Mouse (Mus musculus): ENCODE measurements at regions not wholly inside any gene's neighbourhood (a gene's known extent, or its start where the extent isn't known, plus 50 kb on each side); places are given as distances from the start of the nearest gene placed in this dataset.
A peak's percentile ranks its signal among the peaks of the same experiment; 100 is the strongest.

GRCm38 (mm10) chr8:97270582-97270981, 1382.2 kb upstream of the Got2 start:
- H3K4me3 ChIP-seq (replicated peaks; ENCODE audit: low read length): no peak overlapping the region
- ATAC-seq (ENCODE audit: low FRiP score) (no peak), DNase-seq (ENCODE audit: low spot score) (no peak)
- H3K27me3 ChIP-seq (ENCODE audit: control insufficient read depth, insufficient read depth, low read length): no peaks in the 10 kb centered on the region
- 0 out of 2 replicates have a peak, but pooled peaks cover 6% of the 10 kb centered on the region for H3K4me1 ChIP-seq (replicated peaks; ENCODE audit: control insufficient read depth, insufficient read depth, low read length)
- no peak overlapping the region for H3K27ac ChIP-seq
- no peaks in the 10 kb centered on the region for H3K36me3 ChIP-seq (replicated peaks; ENCODE audit: control insufficient read depth, insufficient read depth)
- WGBS: 26% methylated on average over 3 of the region's 3 CpGs
- H3K9me3 ChIP-seq (ENCODE audit: control insufficient read depth, low read length): no peaks in the 10 kb centered on the region
- no peak overlapping the region for H3K9ac ChIP-seq
- no peak overlapping the region for H3K4me2 ChIP-seq (replicated peaks)

GRCm38 (mm10) chr8:97260964-97261363, 1372.6 kb upstream of the Got2 start:
- no peaks in the 10 kb centered on the region for H3K9me3 ChIP-seq (ENCODE audit: control insufficient read depth, low read length)
- no peaks in the 10 kb centered on the region for H3K4me1 ChIP-seq (replicated peaks; ENCODE audit: control insufficient read depth, insufficient read depth, low read length)
- H3K9ac ChIP-seq: no peak overlapping the region
- DNase-seq (ENCODE audit: low spot score): no peak
- no peaks in the 10 kb centered on the region for H3K27me3 ChIP-seq (ENCODE audit: control insufficient read depth, insufficient read depth, low read length)
- no peak overlapping the region for H3K4me3 ChIP-seq (replicated peaks; ENCODE audit: low read length)
- no peaks in the 10 kb centered on the region for H3K36me3 ChIP-seq (replicated peaks; ENCODE audit: control insufficient read depth, insufficient read depth)
- no peak overlapping the region for H3K27ac ChIP-seq
- no peak for ATAC-seq (ENCODE audit: low FRiP score)
- 81% methylated on average over 1 of the region's 1 CpGs for WGBS
- H3K4me2 ChIP-seq (replicated peaks): no peak overlapping the region

- no peak overlapping the region for H3K4me3 ChIP-seq (replicated peaks; ENCODE audit: low read length)
- H3K4me1 ChIP-seq (replicated peaks; ENCODE audit: control insufficient read depth, insufficient read depth, low read length): no peaks in the 10 kb centered on the region
- H3K9me3 ChIP-seq (ENCODE audit: control insufficient read depth, low read length): no peaks in the 10 kb centered on the region
- no peak overlapping the region for H3K4me2 ChIP-seq (replicated peaks)
- no peak overlapping the region for H3K9ac ChIP-seq
- H3K27ac ChIP-seq: no peak overlapping the region
- no peaks in the 10 kb centered on the region for H3K36me3 ChIP-seq (replicated peaks; ENCODE audit: control insufficient read depth, insufficient read depth)
- H3K27me3 ChIP-seq (ENCODE audit: control insufficient read depth, insufficient read depth, low read length): no peaks in the 10 kb centered on the region
- ATAC-seq (ENCODE audit: low FRiP score): no peak; the same call in 1 of the 2 replicates
- DNase-seq (ENCODE audit: low spot score): no peak
Measured at GRCm38 (mm10) chr8:97254169-97254568, 1365.8 kb upstream of the Got2 start.

- Histone ChIP-seq H3K27me3 (ENCODE audit: control insufficient read depth, insufficient read depth, low read length) (no peaks in the 10 kb centered on the region), H3K4me3 (replicated peaks; ENCODE audit: low read length) (no peak overlapping the region), H3K27ac (no peak overlapping the region), H3K9me3 (ENCODE audit: control insufficient read depth, low read length) (no peaks in the 10 kb centered on the region), H3K4me1 (replicated peaks; ENCODE audit: control insufficient read depth, insufficient read depth, low read length) (no peaks in the 10 kb centered on the region), H3K4me2 (replicated peaks) (no peak overlapping the region), H3K36me3 (replicated peaks; ENCODE audit: control insufficient read depth, insufficient read depth) (no peaks in the 10 kb centered on the region), H3K9ac (no peak overlapping the region)
- WGBS: 82% methylated on average over 3 of the region's 3 CpGs
- DNase-seq (ENCODE audit: low spot score) (no peak), ATAC-seq (ENCODE audit: low FRiP score) (no peak)
Measured at GRCm38 (mm10) chr8:97252232-97252631, 1363.9 kb upstream of the Got2 start.

- DNase-seq (ENCODE audit: low spot score) (peak; percentile 74), ATAC-seq (ENCODE audit: low FRiP score) (no peak; the same call in 1 of the 2 replicates)
- 59% methylated on average over 5 of the region's 5 CpGs for WGBS
- Histone ChIP-seq H3K4me1 (replicated peaks; ENCODE audit: control insufficient read depth, insufficient read depth, low read length) (no peaks in the 10 kb centered on the region), H3K27me3 (ENCODE audit: control insufficient read depth, insufficient read depth, low read length) (no peaks in the 10 kb centered on the region), H3K27ac (no peak overlapping the region), H3K36me3 (replicated peaks; ENCODE audit: control insufficient read depth, insufficient read depth) (no peaks in the 10 kb centered on the region), H3K4me2 (replicated peaks) (no peak overlapping the region), H3K9ac (no peak overlapping the region), H3K9me3 (ENCODE audit: control insufficient read depth, low read length) (no peaks in the 10 kb centered on the region), H3K4me3 (replicated peaks; ENCODE audit: low read length) (no peak overlapping the region)
Measured at GRCm38 (mm10) chr8:97251458-97251865, 1363.1 kb upstream of the Got2 start.

- 89% methylated on average over 4 of the region's 4 CpGs for WGBS
- Histone ChIP-seq H3K27ac (no peak overlapping the region), H3K4me3 (replicated peaks; ENCODE audit: low read length) (no peak overlapping the region), H3K9ac (no peak overlapping the region), H3K9me3 (ENCODE audit: control insufficient read depth, low read length) (no peaks in the 10 kb centered on the region), H3K4me2 (replicated peaks) (no peak overlapping the region), H3K27me3 (ENCODE audit: control insufficient read depth, insufficient read depth, low read length) (no peaks in the 10 kb centered on the region), H3K4me1 (replicated peaks; ENCODE audit: control insufficient read depth, insufficient read depth, low read length) (no peaks in the 10 kb centered on the region), H3K36me3 (replicated peaks; ENCODE audit: control insufficient read depth, insufficient read depth) (no peaks in the 10 kb centered on the region)
- ATAC-seq (ENCODE audit: low FRiP score): no peak
- DNase-seq (ENCODE audit: low spot score): no peak
Measured at GRCm38 (mm10) chr8:97234551-97235107, 1346.3 kb upstream of the Got2 start.

- no peak for DNase-seq (ENCODE audit: low spot score)
Measured at GRCm38 (mm10) chr8:97232619-97233376, 1344.5 kb upstream of the Got2 start.

GRCm38 (mm10) chr8:97231652-97232051, 1343.3 kb upstream of the Got2 start:
- 90% methylated on average over 5 of the region's 5 CpGs for WGBS

More at GRCm38 (mm10) chr8:97232619-97233376, 1344.5 kb upstream of the Got2 start:
- Histone ChIP-seq H3K27ac (no peak overlapping the region), H3K9me3 (ENCODE audit: control insufficient read depth, low read length) (no peaks in the 10 kb centered on the region), H3K9ac (no peak overlapping the region), H3K4me3 (replicated peaks; ENCODE audit: low read length) (no peak overlapping the region), H3K36me3 (replicated peaks; ENCODE audit: control insufficient read depth, insufficient read depth) (no peaks in the 10 kb centered on the region), H3K27me3 (ENCODE audit: control insufficient read depth, insufficient read depth, low read length) (no peaks in the 10 kb centered on the region), H3K4me1 (replicated peaks; ENCODE audit: control insufficient read depth, insufficient read depth, low read length) (no peaks in the 10 kb centered on the region), H3K4me2 (replicated peaks) (no peak overlapping the region)
- 67% methylated on average over 2 of the region's 2 CpGs for WGBS
- ATAC-seq (ENCODE audit: low FRiP score): no peak

GRCm38 (mm10) chr8:97191806-97192205, 1303.5 kb upstream of the Got2 start:
- no peaks in the 10 kb centered on the region for H3K9me3 ChIP-seq (ENCODE audit: control insufficient read depth, low read length)
- no peak overlapping the region for H3K9ac ChIP-seq
- WGBS: 65% methylated on average over 1 of the region's 1 CpGs

More at GRCm38 (mm10) chr8:97231652-97232051, 1343.3 kb upstream of the Got2 start:
- ATAC-seq (ENCODE audit: low FRiP score) (no peak), DNase-seq (ENCODE audit: low spot score) (no peak)
- H3K27ac ChIP-seq: no peak overlapping the region
- H3K4me2 ChIP-seq (replicated peaks): no peak overlapping the region
- H3K4me3 ChIP-seq (replicated peaks; ENCODE audit: low read length): no peak overlapping the region
- no peaks in the 10 kb centered on the region for H3K27me3 ChIP-seq (ENCODE audit: control insufficient read depth, insufficient read depth, low read length)
- no peaks in the 10 kb centered on the region for H3K9me3 ChIP-seq (ENCODE audit: control insufficient read depth, low read length)
- H3K9ac ChIP-seq: no peak overlapping the region
- no peaks in the 10 kb centered on the region for H3K4me1 ChIP-seq (replicated peaks; ENCODE audit: control insufficient read depth, insufficient read depth, low read length)
- H3K36me3 ChIP-seq (replicated peaks; ENCODE audit: control insufficient read depth, insufficient read depth): no peaks in the 10 kb centered on the region

More at GRCm38 (mm10) chr8:97191806-97192205, 1303.5 kb upstream of the Got2 start:
- ATAC-seq (ENCODE audit: low FRiP score) (no peak), DNase-seq (ENCODE audit: low spot score) (no peak)
- H3K36me3 ChIP-seq (replicated peaks; ENCODE audit: control insufficient read depth, insufficient read depth): no peaks in the 10 kb centered on the region
- no peak overlapping the region for H3K4me2 ChIP-seq (replicated peaks)
- H3K27me3 ChIP-seq (ENCODE audit: control insufficient read depth, insufficient read depth, low read length): no peaks in the 10 kb centered on the region
- H3K27ac ChIP-seq: no peak overlapping the region
- H3K4me3 ChIP-seq (replicated peaks; ENCODE audit: low read length): no peak overlapping the region
- no peaks in the 10 kb centered on the region for H3K4me1 ChIP-seq (replicated peaks; ENCODE audit: control insufficient read depth, insufficient read depth, low read length)
